Mouse (Mus musculus) left cerebral cortex, postnatal 14 days (tissue): ENCODE data around the gene Mmp7. TPM values are rescaled to one million over a fixed set of nuclear protein-coding genes. Genes with fewer than 3 reads are reported as not detected.

ENCODE experiments used
- DNase-seq, 2 experiments: peaks; one replicate each; pipeline ENCODE4 v3.0.0; 2021 to 2022; ENCODE audit warnings: low spot score in 2 of 2, mixed read lengths in 1 of 2
- intact Hi-C: fragments of 180-260 bp; cut with DNase I; formaldehyde crosslinking; loops from one replicate; pipeline ENCODE4 v1.15.1; 2025
- long read RNA-seq, 2 experiments: library from polyadenylated mRNA; stranded (forward); transcript quantifications; one replicate each; pipeline ENCODE4 v2.0.0; 2021
- total RNA-seq, 2 experiments: library from RNA; stranded (reverse); gene quantifications; 2 replicates each; pipeline ENCODE4 v1.2.3; 2021

The Mmp7 gene
- not detected for total RNA-seq
- long read RNA-seq, experiment 1 = 0 reads
- long read RNA-seq, experiment 2 = 0 reads

GRCm38 (mm10) chr9:7691790-7692189 is at the start of gene Mmp7:
Mmp7 (plus strand) TSS chr9:7692090.
- intact Hi-C loops = no loop called here

GRCm38 (mm10) chr9:7647901-7648300 is 44.0 kb upstream of the Mmp7 start:
- intact Hi-C loops = no loop called here
- DNase-seq = no peak

More at GRCm38 (mm10) chr9:7691790-7692189, at the start of gene Mmp7:
- no peak for DNase-seq

GRCm38 (mm10) chr9:7650397-7651180 is 41.3 kb upstream of the Mmp7 start:
- DNase-seq = no peak
- intact Hi-C loops = no loop called here

- intact Hi-C loops = no loop called here
- no peak for DNase-seq
These were observed 39.4 kb upstream of the Mmp7 start for GRCm38 (mm10) chr9:7652351-7653085.

- no peak for DNase-seq
- intact Hi-C loops = no loop called here
These were observed 33.9 kb upstream of the Mmp7 start for GRCm38 (mm10) chr9:7657946-7658345.

GRCm38 (mm10) chr9:7659469-7660020 is 32.3 kb upstream of the Mmp7 start:
- intact Hi-C loops = no loop called here

GRCm38 (mm10) chr9:7661371-7661770 is 30.5 kb upstream of the Mmp7 start:
- intact Hi-C loops = no loop called here
- no peak for DNase-seq

More at GRCm38 (mm10) chr9:7659469-7660020, 32.3 kb upstream of the Mmp7 start:
- no peak for DNase-seq

- intact Hi-C loops = no loop called here
- DNase-seq = no peak
These were observed 22.2 kb upstream of the Mmp7 start for GRCm38 (mm10) chr9:7669674-7670073.

- DNase-seq = no peak
- intact Hi-C loops = no loop called here
These were observed 18.9 kb upstream of the Mmp7 start for GRCm38 (mm10) chr9:7672985-7673384.

- intact Hi-C loops = no loop called here
- no peak for DNase-seq
These were observed 13.6 kb upstream of the Mmp7 start for GRCm38 (mm10) chr9:7678154-7678837.

- DNase-seq = no peak
These were observed 9.7 kb upstream of the Mmp7 start for GRCm38 (mm10) chr9:7682081-7682618.

GRCm38 (mm10) chr9:7686024-7686423 is 5.9 kb upstream of the Mmp7 start:
- DNase-seq = no peak
- intact Hi-C loops = no loop called here

More at GRCm38 (mm10) chr9:7682081-7682618, 9.7 kb upstream of the Mmp7 start:
- intact Hi-C loops = no loop called here

- intact Hi-C loops = no loop called here
- DNase-seq = peak in 1 of 2 experiments; percentile 12
These were observed 2.1 kb upstream of the Mmp7 start for GRCm38 (mm10) chr9:7689799-7690198.

- DNase-seq = no peak
- intact Hi-C loops = no loop called here
These were observed 2.1 kb downstream of the Mmp7 start for GRCm38 (mm10) chr9:7693961-7694360.

GRCm38 (mm10) chr9:7695646-7696045 is 3.8 kb downstream of the Mmp7 start:
- no peak for DNase-seq
- intact Hi-C loops = no loop called here

- intact Hi-C loops = no loop called here
- no peak for DNase-seq
These were observed 16.8 kb downstream of the Mmp7 start for GRCm38 (mm10) chr9:7708698-7709097.

- intact Hi-C loops = loop anchor here (10.0 kb wide), 1 partner anchor 494 kb away; no protein-coding TSS in a partner anchor
- no peak for DNase-seq
These were observed 19.3 kb downstream of the Mmp7 start for GRCm38 (mm10) chr9:7711196-7711595.

GRCm38 (mm10) chr9:7714062-7714907 is 22.4 kb downstream of the Mmp7 start:
- intact Hi-C loops = loop anchor here (1.0 to 10.0 kb wide), 2 partner anchors 183 to 491 kb away; no protein-coding TSS in a partner anchor
- DNase-seq = peak; percentile 58 to 67

- no peak for DNase-seq
- intact Hi-C loops = loop anchor here (1.0 to 10.0 kb wide), 2 partner anchors 182 to 490 kb away; no protein-coding TSS in a partner anchor
These were observed 23.0 kb downstream of the Mmp7 start for GRCm38 (mm10) chr9:7714908-7715175.
